Mouse (Mus musculus) heart, postnatal 0 days (tissue): Measurements from ENCODE around the gene Spata32. TPM values are rescaled to one million over a fixed set of nuclear protein-coding genes. Genes with fewer than 3 reads are reported as not detected.
A peak's percentile ranks its signal among the peaks of the same experiment; 100 is the strongest.

Experiments used
- ATAC-seq: fragments of 200-750 bp; cut with Nextera tagmentation; 2 replicates; pipeline ENCODE4 v1.8.0; 2017; ENCODE audit warnings: low read depth, moderate number of reproducible peaks, moderate library complexity; ENCODE audit not compliant: insufficient read depth
- DNase-seq: peaks from one replicate; pipeline ENCODE4 v3.0.0-alpha.2; 2016; ENCODE audit warnings: low spot score
- H3K27ac ChIP-seq: fragments of 300-500 bp; sonication (generic); 2 replicates; pipeline ENCODE4 v1.5.1; 2014; ENCODE audit warnings: low read depth, mild to moderate bottlenecking
- H3K27me3 ChIP-seq: fragments of 300-500 bp; sonication (generic); 2 replicates; pipeline ENCODE4 v1.6.1; 2014; ENCODE audit warnings: low read length, mixed read lengths; ENCODE audit not compliant: control insufficient read depth, insufficient read depth
- H3K36me3 ChIP-seq: fragments of 300-500 bp; sonication (generic); replicated peaks from 2 replicates; pipeline ENCODE4 v1.6.1; 2014; ENCODE audit warnings: low read length, mixed read lengths; ENCODE audit not compliant: control insufficient read depth, insufficient read depth
- H3K4me1 ChIP-seq: fragments of 300-500 bp; sonication (generic); 2 replicates; pipeline ENCODE4 v1.6.1; 2014; ENCODE audit warnings: antibody characterized with exemption; ENCODE audit not compliant: control insufficient read depth, insufficient read depth
- H3K4me2 ChIP-seq: fragments of 300-500 bp; sonication (generic); 2 replicates; pipeline ENCODE4 v1.6.1; 2014; ENCODE audit warnings: low read depth, mild to moderate bottlenecking, low read length, moderate library complexity
- H3K4me3 ChIP-seq: fragments of 300-500 bp; sonication (generic); 2 replicates; pipeline ENCODE4 v1.5.1; 2014; ENCODE audit warnings: low read depth, low read length
- H3K9ac ChIP-seq: fragments of 300-500 bp; sonication (generic); replicated peaks from 2 replicates; pipeline ENCODE4 v1.6.1; 2014; ENCODE audit warnings: low read depth, low read length, mixed read lengths
- H3K9me3 ChIP-seq: fragments of 300-500 bp; sonication (generic); replicated peaks from 2 replicates; pipeline ENCODE4 v1.6.1; 2016; ENCODE audit warnings: low read length; ENCODE audit not compliant: control insufficient read depth
- CTCF ChIP-seq: IDR thresholded peaks from 2 replicates; pipeline ENCODE4 v1.5.1; 2016; ENCODE audit warnings: antibody characterized with exemption, control low read depth, low read depth
- EP300 ChIP-seq: IDR thresholded peaks from 2 replicates; pipeline ENCODE4 v1.6.1; 2016; ENCODE audit warnings: antibody characterized with exemption, low read depth
- WGBS: fragments of 180-500 bp; shearing (Covaris S2); extraction: QIAGEN DNeasy Blood & Tissue Kit; methylation state at CpG from one replicate; pipeline ENCODE4 v1.1.7; 2014; 5-methylcytosine and 5-hydroxymethylcytosine counted together
- polyA plus RNA-seq: library from polyadenylated mRNA; unstranded; fragments of >200 nt; fragmentation: Nextera tagmentation; extraction: Ambion mirVana; gene quantifications from 2 replicates; pipeline ENCODE4 v1.2.1, GENCODE M21; 2015
- total RNA-seq: library from RNA; depleted of rRNA; stranded (reverse); fragments of >200 nt; gene quantifications from 2 replicates; pipeline ENCODE4 v1.2.3, GENCODE M21; 2014; ENCODE audit warnings: low replicate concordance

Spata32 gene
- total and polyA plus RNA-seq, 2 experiments from 2014 or later = not detected

GRCm38 (mm10) chr11:103240740-103241139 lies 22.5 kb upstream of the Spata32 start:
- Histone ChIP-seq H3K9ac (no peak overlapping the region), H3K4me2 (no peak overlapping the region), H3K27me3 (no peaks in the 10 kb centered on the region), H3K36me3 (peaks cover 17% of the 10 kb centered on the region), H3K4me3 (no peak overlapping the region), H3K4me1 (peaks cover 23% of the 10 kb centered on the region), H3K9me3 (no peaks in the 10 kb centered on the region), H3K27ac (0 out of 2 replicates have a peak overlapping the region, but pooled peaks have one; percentile 39)
- DNase-seq = no peak
- no peak for TF ChIP-seq EP300
- TF ChIP-seq CTCF = no peak
- 30% methylated on average over 7 of the region's 7 CpGs for WGBS
- no peak for ATAC-seq

GRCm38 (mm10) chr11:103237757-103238156 lies 19.5 kb upstream of the Spata32 start:
- H3K4me1 ChIP-seq = peaks cover 13% of the 10 kb centered on the region; the same call in 1 of the 2 replicates
- ATAC-seq (no peak), DNase-seq (no peak)
- no peak overlapping the region for H3K4me3 ChIP-seq
- no peak overlapping the region for H3K27ac ChIP-seq
- 82% methylated on average over 9 of the region's 9 CpGs for WGBS
- H3K36me3 ChIP-seq = peaks cover 17% of the 10 kb centered on the region
- H3K9ac ChIP-seq = no peak overlapping the region
- no peak overlapping the region for H3K4me2 ChIP-seq
- TF ChIP-seq CTCF (no peak), EP300 (no peak)
- H3K9me3 ChIP-seq = no peaks in the 10 kb centered on the region
- no peaks in the 10 kb centered on the region for H3K27me3 ChIP-seq

- H3K4me3 ChIP-seq = no peak overlapping the region
- TF ChIP-seq EP300 = no peak
- TF ChIP-seq CTCF = no peak
- H3K4me1 ChIP-seq = peaks cover 13% of the 10 kb centered on the region; the same call in 1 of the 2 replicates
- ATAC-seq = peak; percentile 29; the same call in 1 of the 2 replicates
- 59% methylated on average over 10 of the region's 10 CpGs for WGBS
- DNase-seq = no peak
- H3K9me3 ChIP-seq = no peaks in the 10 kb centered on the region
- H3K27me3 ChIP-seq = no peaks in the 10 kb centered on the region
- no peak overlapping the region for H3K27ac ChIP-seq
- H3K4me2 ChIP-seq = no peak overlapping the region
- H3K36me3 ChIP-seq = peaks cover 17% of the 10 kb centered on the region
- no peak overlapping the region for H3K9ac ChIP-seq
Observed at GRCm38 (mm10) chr11:103236903-103237302, 18.7 kb upstream of the Spata32 start.

GRCm38 (mm10) chr11:103236431-103236830 lies 18.2 kb upstream of the Spata32 start:
- peaks cover 17% of the 10 kb centered on the region for H3K36me3 ChIP-seq
- H3K4me3 ChIP-seq = no peak overlapping the region
- H3K4me1 ChIP-seq = peaks cover 13% of the 10 kb centered on the region; the same call in 1 of the 2 replicates
- no peak for ATAC-seq
- DNase-seq = no peak
- H3K9me3 ChIP-seq = no peaks in the 10 kb centered on the region
- TF ChIP-seq CTCF (no peak), EP300 (no peak)
- H3K27ac ChIP-seq = no peak overlapping the region
- H3K4me2 ChIP-seq = no peak overlapping the region
- no peak overlapping the region for H3K9ac ChIP-seq
- H3K27me3 ChIP-seq = no peaks in the 10 kb centered on the region
- WGBS = 83% methylated on average over 6 of the region's 6 CpGs

GRCm38 (mm10) chr11:103235702-103236101 lies 17.5 kb upstream of the Spata32 start:
- no peaks in the 10 kb centered on the region for H3K9me3 ChIP-seq
- ATAC-seq (no peak; the same call in 1 of the 2 replicates), DNase-seq (no peak)
- no peak overlapping the region for H3K9ac ChIP-seq
- no peak overlapping the region for H3K27ac ChIP-seq
- H3K27me3 ChIP-seq = no peaks in the 10 kb centered on the region
- whole genome bisulfite sequencing = 57% methylated on average over 11 of the region's 11 CpGs
- H3K4me3 ChIP-seq = no peak overlapping the region
- H3K4me1 ChIP-seq = peaks cover 8% of the 10 kb centered on the region; the same call in 1 of the 2 replicates
- TF ChIP-seq EP300 (no peak), CTCF (no peak)
- H3K4me2 ChIP-seq = no peak overlapping the region
- H3K36me3 ChIP-seq = peaks cover 22% of the 10 kb centered on the region

GRCm38 (mm10) chr11:103234447-103234846 lies 16.2 kb upstream of the Spata32 start:
- peaks cover 35% of the 10 kb centered on the region for H3K36me3 ChIP-seq
- no peaks in the 10 kb centered on the region for H3K27me3 ChIP-seq
- WGBS = 70% methylated on average over 1 of the region's 1 CpGs
- ATAC-seq (no peak), DNase-seq (no peak)
- no peaks in the 10 kb centered on the region for H3K4me1 ChIP-seq
- TF ChIP-seq EP300 (no peak), CTCF (no peak)
- H3K9me3 ChIP-seq = no peaks in the 10 kb centered on the region; the same call in 1 of the 2 replicates
- no peak overlapping the region for H3K9ac ChIP-seq
- H3K4me3 ChIP-seq = no peak overlapping the region
- no peak overlapping the region for H3K27ac ChIP-seq
- no peak overlapping the region for H3K4me2 ChIP-seq
